Mouse (Mus musculus): ENCODE results near the gene A030005K14Rik.

A030005K14Rik gene

GRCm38 (mm10) chr1:83059278-83059677 lies at the start of gene A030005K14Rik:
TSS of gene A030005K14Rik (minus strand) at chr1:83059378.
- DNase-seq, result no peak

GRCm38 (mm10) chr1:83107410-83107978 lies 48.3 kb upstream of the A030005K14Rik start:
- DNase-seq, result no peak

- no peak for DNase-seq
These were observed 46.3 kb upstream of the A030005K14Rik start for GRCm38 (mm10) chr1:83105464-83105863.

GRCm38 (mm10) chr1:83101891-83102290 lies 42.7 kb upstream of the A030005K14Rik start:
- no peak for DNase-seq

- no peak for DNase-seq
These were observed 40.5 kb upstream of the A030005K14Rik start for GRCm38 (mm10) chr1:83099580-83100137.

GRCm38 (mm10) chr1:83099160-83099559 lies 40.0 kb upstream of the A030005K14Rik start:
- no peak for DNase-seq

- no peak for DNase-seq
These were observed 37.8 kb upstream of the A030005K14Rik start for GRCm38 (mm10) chr1:83096935-83097334.

GRCm38 (mm10) chr1:83091268-83091667 lies 32.1 kb upstream of the A030005K14Rik start:
- no peak for DNase-seq

- no peak for DNase-seq
These were observed 25.6 kb upstream of the A030005K14Rik start for GRCm38 (mm10) chr1:83084790-83085189.

- DNase-seq, result no peak
These were observed 17.8 kb upstream of the A030005K14Rik start for GRCm38 (mm10) chr1:83077016-83077415.

- peak; percentile 9 for DNase-seq
These were observed 17.2 kb upstream of the A030005K14Rik start for GRCm38 (mm10) chr1:83076190-83076917.

- no peak for DNase-seq
These were observed 16.5 kb upstream of the A030005K14Rik start for GRCm38 (mm10) chr1:83075526-83076189.

- no peak for DNase-seq
These were observed 8.0 kb upstream of the A030005K14Rik start for GRCm38 (mm10) chr1:83067205-83067604.

GRCm38 (mm10) chr1:83066577-83066976 lies 7.4 kb upstream of the A030005K14Rik start:
- no peak for DNase-seq

- no peak for DNase-seq
These were observed 5.7 kb upstream of the A030005K14Rik start for GRCm38 (mm10) chr1:83064851-83065250.

- DNase-seq, result no peak
These were observed 1.5 kb upstream of the A030005K14Rik start, which contains the start of gene Krtap28-13 for GRCm38 (mm10) chr1:83060643-83061042. TSS of gene Krtap28-13 (plus strand) at chr1:83060930.

- no peak for DNase-seq
These were observed 697 bp downstream of the A030005K14Rik start for GRCm38 (mm10) chr1:83058481-83058880.

- no peak for DNase-seq
These were observed 14.2 kb downstream of the A030005K14Rik start, which contains the start of gene Gm47969 for GRCm38 (mm10) chr1:83044882-83045427. TSS of gene Gm47969 (plus strand) at chr1:83044932.

- no peak for DNase-seq
These were observed 16.8 kb downstream of the A030005K14Rik start, which contains the start of gene Krtap28-10 for GRCm38 (mm10) chr1:83042380-83042779. TSS of gene Krtap28-10 (minus strand) at chr1:83042480.

- no peak for DNase-seq
These were observed 20.1 kb downstream of the A030005K14Rik start for GRCm38 (mm10) chr1:83039080-83039479.

- DNase-seq, result peak; percentile 25
These were observed 21.0 kb downstream of the A030005K14Rik start, which contains the start of gene Slc19a3 for GRCm38 (mm10) chr1:83038109-83038672. TSS of gene Slc19a3 (minus strand) at chr1:83038448.

GRCm38 (mm10) chr1:83036892-83037667 lies 22.1 kb downstream of the A030005K14Rik start:
- DNase-seq, result no peak

Data from layer of hippocampus, adult 9-11 months (tissue).